Mouse (Mus musculus): ENCODE data around the gene Hs6st2.

Hs6st2 gene

GRCm38 (mm10) chrX:51585444-51585843, 96.2 kb downstream of the Hs6st2 start:
- no peak for DNase-seq (ENCODE audit: low read depth)

GRCm38 (mm10) chrX:51581704-51582103, 100.0 kb downstream of the Hs6st2 start:
- no peak for DNase-seq (ENCODE audit: low read depth)

- DNase-seq (ENCODE audit: low read depth): no peak
These were observed 119.8 kb downstream of the Hs6st2 start for GRCm38 (mm10) chrX:51561880-51562279.

GRCm38 (mm10) chrX:51539626-51540025, 142.0 kb downstream of the Hs6st2 start:
- DNase-seq (ENCODE audit: low read depth): no peak

GRCm38 (mm10) chrX:51537082-51537481, 144.6 kb downstream of the Hs6st2 start:
- no peak for DNase-seq (ENCODE audit: low read depth)

GRCm38 (mm10) chrX:51535226-51535625, 146.4 kb downstream of the Hs6st2 start:
- no peak for DNase-seq (ENCODE audit: low read depth)

GRCm38 (mm10) chrX:51531136-51531535, 150.5 kb downstream of the Hs6st2 start:
- DNase-seq (ENCODE audit: low read depth): no peak

GRCm38 (mm10) chrX:51528601-51529000, 153.1 kb downstream of the Hs6st2 start:
- no peak for DNase-seq (ENCODE audit: low read depth)

GRCm38 (mm10) chrX:51514831-51515230, 166.8 kb downstream of the Hs6st2 start:
- no peak for DNase-seq (ENCODE audit: low read depth)

- DNase-seq (ENCODE audit: low read depth): no peak
These were observed 175.1 kb downstream of the Hs6st2 start for GRCm38 (mm10) chrX:51506526-51506925.

- DNase-seq (ENCODE audit: low read depth): no peak
These were observed 176.0 kb downstream of the Hs6st2 start for GRCm38 (mm10) chrX:51505691-51506090.

- DNase-seq (ENCODE audit: low read depth): no peak
These were observed 177.7 kb downstream of the Hs6st2 start for GRCm38 (mm10) chrX:51503781-51504471.

GRCm38 (mm10) chrX:51497831-51498230, 183.8 kb downstream of the Hs6st2 start:
- no peak for DNase-seq (ENCODE audit: low read depth)

GRCm38 (mm10) chrX:51488374-51488773, 193.3 kb downstream of the Hs6st2 start:
- DNase-seq (ENCODE audit: low read depth): no peak

GRCm38 (mm10) chrX:51469411-51469810, 212.2 kb downstream of the Hs6st2 start:
- no peak for DNase-seq (ENCODE audit: low read depth)

- DNase-seq (ENCODE audit: low read depth): no peak
These were observed 220.2 kb downstream of the Hs6st2 start for GRCm38 (mm10) chrX:51461413-51461812.

GRCm38 (mm10) chrX:51443366-51443765, 238.3 kb downstream of the Hs6st2 start:
- no peak for DNase-seq (ENCODE audit: low read depth)

GRCm38 (mm10) chrX:51431706-51432105, 249.9 kb downstream of the Hs6st2 start:
- no peak for DNase-seq (ENCODE audit: low read depth)

GRCm38 (mm10) chrX:51425031-51425430, 256.6 kb downstream of the Hs6st2 start:
- no peak for DNase-seq (ENCODE audit: low read depth)

GRCm38 (mm10) chrX:51410289-51410688, 271.4 kb downstream of the Hs6st2 start:
- DNase-seq (ENCODE audit: low read depth): no peak

GRCm38 (mm10) chrX:51397457-51397856, 284.2 kb downstream of the Hs6st2 start:
- no peak for DNase-seq (ENCODE audit: low read depth)

- peak; percentile 38 for DNase-seq (ENCODE audit: low read depth)
These were observed 307.0 kb downstream of the Hs6st2 start for GRCm38 (mm10) chrX:51374670-51375069.

- no peak for DNase-seq (ENCODE audit: low read depth)
These were observed 309.0 kb downstream of the Hs6st2 start for GRCm38 (mm10) chrX:51372477-51373239.

- DNase-seq (ENCODE audit: low read depth): no peak
These were observed 332.0 kb downstream of the Hs6st2 start for GRCm38 (mm10) chrX:51349682-51350081.

Data from c-Kit-positive CD71-negative TER-119-negative erythroid progenitor cells, embryonic 14.5 days (primary cell).